Mouse (Mus musculus) kidney, adult 2 months (tissue): ENCODE measurements around the gene Slc36a2.

Experiments
- CTCF ChIP-seq: fragments of 200-500 bp; conservative IDR thresholded peaks from 2 replicates; pipeline ENCODE4 v1.5.1; 2011; ENCODE audit warnings: low read depth, mild to moderate bottlenecking, control low read depth, low read length, moderate library complexity, mixed read lengths; ENCODE audit not compliant: insufficient read depth, insufficient read length
- POLR2A ChIP-seq: fragments of 200-500 bp; IDR thresholded peaks from one replicate; pipeline ENCODE4 v1.6.1; 2011; ENCODE audit warnings: low read depth, low read length, control low read depth

DNA sequence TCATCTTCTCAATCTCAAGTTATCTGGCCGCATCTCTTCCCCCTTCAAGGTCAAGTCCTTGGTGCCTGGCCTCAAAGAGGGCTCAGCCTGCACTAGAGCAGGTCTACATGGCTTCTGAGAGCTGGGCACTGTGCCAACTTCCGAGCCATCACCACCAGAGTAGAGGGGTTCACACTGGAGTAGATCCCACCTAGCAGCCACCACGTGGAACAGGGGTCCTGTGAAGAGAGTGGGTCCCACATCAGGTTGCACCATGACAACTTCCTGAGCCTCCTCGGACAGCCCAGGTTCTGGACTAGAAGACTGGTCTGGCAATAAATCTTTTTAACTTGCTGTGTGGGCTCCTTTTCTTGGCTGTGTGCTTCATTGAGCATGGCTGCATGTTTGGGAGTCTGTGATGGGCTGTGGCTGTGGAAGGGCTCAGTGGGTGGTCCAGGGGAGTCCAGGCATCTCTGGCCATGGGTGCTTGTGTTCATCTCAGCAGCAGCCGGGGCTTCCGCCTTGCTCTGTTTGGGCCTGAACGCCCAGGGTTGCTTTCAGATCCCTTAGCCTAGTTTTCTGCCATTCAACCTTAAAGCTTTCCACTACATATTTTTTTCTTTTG lies 74.2 kb downstream of the Slc36a2 start:
- no peak for TF ChIP-seq CTCF
- no peak for TF ChIP-seq POLR2A
